8 mouse cellular contexts compared by ENCODE assay signal in genomic region chr8:4165852-4166751, GRCm38 (mm10). TPM values are rescaled to one million over a fixed set of nuclear protein-coding genes. Genes with fewer than 3 reads are reported as not detected.
A peak's percentile ranks its signal among the peaks of the same experiment; 100 is the strongest.
DNase-seq lines count a peak whose midpoint lies in the region; ATAC-seq and TF ChIP-seq lines count a peak whose summit lies in the region.

Gene Evi5l, plus strand, starts transcription at chr8:4166567.

- TF ChIP-seq POLR2A in bone marrow, adult 2 months (IDR thresholded peaks at IDR 0.05; ENCODE audit: borderline replicate concordance, control insufficient read depth, low read depth, low read length): no peak
- no peak for TF ChIP-seq POLR2A in limb, embryonic 14.5 days (IDR thresholded peaks at IDR 0.05; ENCODE audit: borderline replicate concordance, extremely low read depth, insufficient read depth, insufficient read length)

- no peaks in the 10 kb centered on the region for H3K9me3 ChIP-seq in embryonic facial prominence, embryonic 15.5 days (replicated peaks)
- no peaks in the 10 kb centered on the region for H3K9me3 ChIP-seq in limb, embryonic 14.5 days (ENCODE audit: control insufficient read depth, low read length)
- no peaks in the 10 kb centered on the region for H3K9me3 ChIP-seq in midbrain, postnatal 0 days (ENCODE audit: low read length)

- DNase-seq in 416B (ENCODE audit: low read depth): peak; percentile 100
- peak; percentile 100 for DNase-seq in heart, adult 8-10 months (ENCODE audit: low spot score)
- peak; percentile 100 for DNase-seq in kidney, adult 9 months
- peak; percentile 100 for DNase-seq in limb, embryonic 14.5 days (ENCODE audit: low spot score)
- DNase-seq in midbrain, postnatal 0 days (ENCODE audit: low spot score): peak; percentile 100
- peak; percentile 93 to 95 for DNase-seq in spleen, postnatal 14 days (ENCODE audit: low spot score in 2 of 2)

- peak within 1 kb of the TSS; percentile 71 for H3K4me3 ChIP-seq in bone marrow, adult 2 months (replicated peaks; ENCODE audit: control insufficient read depth, low read depth, low read length)
- H3K4me3 ChIP-seq in embryonic facial prominence, embryonic 15.5 days (replicated peaks): peak within 1 kb of the TSS; percentile 78
- peak within 1 kb of the TSS; percentile 89 for H3K4me3 ChIP-seq in limb, embryonic 14.5 days (replicated peaks; ENCODE audit: low read length)
- H3K4me3 ChIP-seq in midbrain, postnatal 0 days (ENCODE audit: low read depth, low read length): peak within 1 kb of the TSS; percentile 88

- H3K27ac ChIP-seq in bone marrow, adult 2 months (ENCODE audit: control insufficient read depth, insufficient read depth, low read depth, low read length, poor library complexity): no peak within 1 kb of the TSS
- H3K27ac ChIP-seq in embryonic facial prominence, embryonic 15.5 days (replicated peaks): peak within 1 kb of the TSS; percentile 30; the same call in 1 of the 2 replicates
- peak within 1 kb of the TSS; percentile 22; the same call in 1 of the 2 replicates for H3K27ac ChIP-seq in limb, embryonic 14.5 days (replicated peaks; ENCODE audit: low read depth, low read length)
- H3K27ac ChIP-seq in midbrain, postnatal 0 days (ENCODE audit: low read depth, low read length): peak within 1 kb of the TSS; percentile 88

- no peak for TF ChIP-seq CTCF in bone marrow, adult 2 months (IDR thresholded peaks at IDR 0.05; ENCODE audit: control insufficient read depth, insufficient read depth, low read length)
- TF ChIP-seq CTCF in midbrain, postnatal 0 days (IDR thresholded peaks at IDR 0.05): no peak

- H3K4me2 ChIP-seq in embryonic facial prominence, embryonic 15.5 days (replicated peaks): peak within 1 kb of the TSS; percentile 77
- H3K4me2 ChIP-seq in limb, embryonic 14.5 days (replicated peaks; ENCODE audit: low read depth, low read length, severe bottlenecking): peak within 1 kb of the TSS; percentile 80
- peak within 1 kb of the TSS; percentile 76 for H3K4me2 ChIP-seq in midbrain, postnatal 0 days (ENCODE audit: low read depth, low read length, poor library complexity, severe bottlenecking)

- peak within 1 kb of the TSS; percentile 67 for H3K9ac ChIP-seq in embryonic facial prominence, embryonic 15.5 days
- peak within 1 kb of the TSS; percentile 78 for H3K9ac ChIP-seq in limb, embryonic 14.5 days (ENCODE audit: low read depth, low read length, severe bottlenecking)
- H3K9ac ChIP-seq in midbrain, postnatal 0 days (replicated peaks; ENCODE audit: low read length, poor library complexity, severe bottlenecking): peak within 1 kb of the TSS; percentile 88

- no peaks in the 10 kb centered on the region; the same call in 1 of the 2 replicates for H3K4me1 ChIP-seq in bone marrow, adult 2 months (ENCODE audit: control insufficient read depth, insufficient read depth, low read length)
- H3K4me1 ChIP-seq in embryonic facial prominence, embryonic 15.5 days: peaks cover 11% of the 10 kb centered on the region; the same call in 1 of the 2 replicates
- peaks cover 4% of the 10 kb centered on the region; the same call in 1 of the 2 replicates for H3K4me1 ChIP-seq in limb, embryonic 14.5 days (ENCODE audit: control insufficient read depth, insufficient read depth, low read length)
- peaks cover 11% of the 10 kb centered on the region for H3K4me1 ChIP-seq in midbrain, postnatal 0 days (ENCODE audit: insufficient read depth, low read length)

- peak; percentile 99 for ATAC-seq in embryonic facial prominence, embryonic 15.5 days (ENCODE audit: insufficient number of reproducible peaks, low FRiP score, low TSS enrichment, low read depth)
- peak; percentile 98 for ATAC-seq in limb, embryonic 14.5 days (ENCODE audit: low FRiP score, low read depth)
- peak; percentile 98 for ATAC-seq in midbrain, postnatal 0 days (ENCODE audit: low FRiP score)

- under 1% methylated on average over 51 of the region's 51 CpGs for WGBS in bone marrow, adult 2 months
- WGBS in embryonic facial prominence, embryonic 15.5 days: under 1% methylated on average over 43 of the region's 51 CpGs
- WGBS in limb, embryonic 14.5 days: 1% methylated on average over 51 of the region's 51 CpGs
- WGBS in midbrain, postnatal 0 days: under 1% methylated on average over 45 of the region's 51 CpGs

- H3K27me3 ChIP-seq in embryonic facial prominence, embryonic 15.5 days: no peaks in the 10 kb centered on the region
- H3K27me3 ChIP-seq in limb, embryonic 14.5 days (ENCODE audit: control insufficient read depth, insufficient read depth, low read length): no peaks in the 10 kb centered on the region
- no peaks in the 10 kb centered on the region for H3K27me3 ChIP-seq in midbrain, postnatal 0 days (ENCODE audit: insufficient read depth, low read length)

- no peaks in the 10 kb centered on the region for H3K36me3 ChIP-seq in embryonic facial prominence, embryonic 15.5 days
- no peaks in the 10 kb centered on the region for H3K36me3 ChIP-seq in limb, embryonic 14.5 days (ENCODE audit: control insufficient read depth, insufficient read depth, low read length)
- H3K36me3 ChIP-seq in midbrain, postnatal 0 days (ENCODE audit: insufficient read depth, low read length): 0 out of 2 replicates have a peak, but pooled peaks cover 4% of the 10 kb centered on the region

RNA-seq across cellular contexts. Expression of gene Evi5l, which starts in this region (rescaled TPM):
- 8.7 and 8.8 TPM in 2 replicates for polyA plus RNA-seq in bone marrow, adult 2 months (2011; ENCODE audit: insufficient read depth, insufficient read length, low replicate concordance, missing spikeins)
- 26.9 and 31.7 TPM in 2 replicates for polyA plus RNA-seq in embryonic facial prominence, embryonic 15.5 days (2015; fragmentation: Nextera tagmentation; extraction: Ambion mirVana)
- total RNA-seq in heart, adult 8-10 months (2022): 10 to 100 TPM; 19.0 to 26.0 (median 22.9) TPM
- 35.9 and 44.4 TPM in 2 replicates for polyA plus RNA-seq in limb, embryonic 14.5 days (2012; rRNA removed)
- polyA plus RNA-seq in limb, embryonic 14.5 days (2014; fragmentation: Nextera tagmentation; extraction: Ambion mirVana): 24.6 and 29.7 TPM in 2 replicates
- total RNA-seq in midbrain, postnatal 0 days (2014; rRNA removed): 229 and 238 TPM in 2 replicates
- polyA plus RNA-seq in midbrain, postnatal 0 days (2015; fragmentation: Nextera tagmentation; extraction: Ambion mirVana): 108 and 111 TPM in 2 replicates
